Mouse (Mus musculus) olfactory bulb, adult 2 months (tissue): ENCODE data around the gene Cxcl5.

Experiments
- CTCF ChIP-seq: fragments of 200-500 bp; IDR thresholded peaks from 2 replicates; pipeline ENCODE4 v1.5.1; 2012; ENCODE audit warnings: low read depth, mild to moderate bottlenecking, low read length, moderate library complexity; ENCODE audit not compliant: insufficient read depth
- POLR2A ChIP-seq: fragments of 200-500 bp; IDR thresholded peaks from 2 replicates; pipeline ENCODE4 v1.6.1; 2012; ENCODE audit warnings: mild to moderate bottlenecking, low read depth, low read length, moderate library complexity; ENCODE audit not compliant: insufficient read depth

GRCm38 (mm10) chr5:90777621-90778020 is 18.5 kb downstream of the Cxcl5 start:
- TF ChIP-seq CTCF = no peak
- no peak for TF ChIP-seq POLR2A
